In genomic region chr11:88523921-88524320, GRCm38 (mm10) we compare ENCODE assay signal across 8 mouse cellular contexts.
DNase-seq lines count a peak whose midpoint lies in the region; ATAC-seq and TF ChIP-seq lines count a peak whose summit lies in the region.

No protein-coding gene starts in this region.

- peak; percentile 40 for ATAC-seq in megakaryocyte progenitor cell, adult 5-6 weeks (replicated peaks; ENCODE audit: poor library complexity)
- no peak for ATAC-seq in CD4-positive, CD25-positive, alpha-beta regulatory T cell, adult 4 months

- DNase-seq in layer of hippocampus, adult 2 months (ENCODE audit: low spot score in 2 of 2): no peak
- DNase-seq in layer of hippocampus, postnatal 10 days (ENCODE audit: low spot score in 2 of 2): no peak
- peak; percentile 52 for DNase-seq in cerebellum, adult 9-11 months
- peak; percentile 78 to 85 for DNase-seq in heart, postnatal 10 days
- DNase-seq in gastrocnemius, postnatal 14 days: no peak
- DNase-seq in embryo, embryonic 11 days: no peak

- intact Hi-C loops in heart, postnatal 10 days (cut with DNase I): loop anchor here (2.0 to 5.0 kb wide), 2 partner anchors 35 to 52 kb away; no protein-coding TSS in a partner anchor
- intact Hi-C loops in gastrocnemius, postnatal 14 days (cut with DNase I; ENCODE audit: low total_unique reads): no loop called here

- no peak for TF ChIP-seq CTCF in layer of hippocampus, adult 2 months (conservative IDR thresholded peaks at IDR 0.05)

- peak overlapping the region; percentile 49; the same call in 1 of the 2 replicates for H3K27ac ChIP-seq in layer of hippocampus, adult 2 months

- H3K4me3 ChIP-seq in layer of hippocampus, adult 2 months: no peak overlapping the region

Comparison
In these comparisons a context has a peak if more than half of its experiments do, and no peak if none do; other contexts are left out.
1. DNase-seq: peak in cerebellum, adult 9-11 months (single experiment) and heart, postnatal 10 days (2 of 2); none in layer of hippocampus, adult 2 months (0 of 2), layer of hippocampus, postnatal 10 days (0 of 2), gastrocnemius, postnatal 14 days (single experiment) and embryo, embryonic 11 days (single experiment).